Mouse (Mus musculus): ENCODE results near the gene Crtac1. TPM values are rescaled to one million over a fixed set of nuclear protein-coding genes. Genes with fewer than 3 reads are reported as not detected.

Crtac1 gene
- polyA plus RNA-seq, 1 experiment = not detected

DNA sequence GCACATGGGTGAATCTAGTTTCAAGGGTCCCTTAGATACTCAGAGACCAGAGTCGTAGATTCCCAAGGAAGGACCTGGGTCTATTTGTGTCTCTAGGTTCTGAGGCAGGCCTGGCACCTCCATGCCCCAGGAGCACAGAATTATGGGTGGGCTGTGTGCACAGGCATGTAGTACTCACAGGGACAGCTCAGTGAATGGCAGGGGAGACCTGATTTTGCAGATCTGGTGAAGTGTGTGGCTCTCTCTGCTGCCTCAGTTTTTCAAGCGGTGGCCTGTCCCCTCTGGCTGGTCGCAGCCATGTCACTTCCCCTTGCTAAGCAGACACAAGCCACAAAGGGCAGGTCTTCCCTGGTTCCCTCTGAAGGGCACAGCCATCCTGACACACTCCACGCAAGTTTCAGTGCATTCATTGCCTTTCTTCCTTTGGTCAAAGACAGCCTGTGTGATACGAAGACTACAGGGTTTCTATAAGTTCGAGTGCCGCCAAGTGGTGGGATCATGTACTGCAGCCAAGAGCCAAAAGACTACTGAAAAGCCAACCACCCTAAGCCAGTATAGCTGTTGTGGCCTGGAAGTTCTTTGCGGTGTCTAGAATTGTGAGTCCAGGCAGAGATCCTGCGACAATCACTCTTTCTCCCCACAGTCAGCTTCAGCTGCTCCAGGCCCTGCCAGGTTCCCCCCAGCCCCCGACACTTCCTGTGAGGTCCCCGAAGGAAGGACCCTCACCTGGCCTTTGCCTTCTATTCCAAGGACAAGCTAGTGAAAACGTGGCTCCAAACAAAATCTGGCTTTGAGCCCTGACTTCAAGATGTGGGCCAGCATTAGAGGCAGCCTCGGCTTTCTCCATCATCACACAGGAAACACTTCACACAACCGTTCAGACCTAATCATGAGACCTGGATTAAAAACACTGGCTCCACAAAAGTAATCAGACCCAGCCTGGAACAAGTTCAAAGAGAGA is 159.3 kb downstream of the Crtac1 start:
- Histone ChIP-seq H3K4me3 (ENCODE audit: insufficient read depth, low read length) (no peak overlapping the region), H3K27ac (ENCODE audit: insufficient read depth, low read length) (no peak overlapping the region), H3K4me1 (ENCODE audit: control insufficient read depth, insufficient read depth, low read length) (peaks cover 3% of the 10 kb centered on the region; the same call in 1 of the 2 replicates)
- TF ChIP-seq POLR2A (IDR thresholded peaks at IDR 0.05; ENCODE audit: low read depth, low read length) = no peak
- TF ChIP-seq CTCF (IDR thresholded peaks at IDR 0.05; ENCODE audit: borderline replicate concordance, insufficient read depth, low read length) = peak; percentile 17; the same call in 1 of the 2 replicates

- Histone ChIP-seq H3K27ac (ENCODE audit: insufficient read depth, low read length) (no peak overlapping the region), H3K4me3 (ENCODE audit: insufficient read depth, low read length) (no peak overlapping the region), H3K4me1 (ENCODE audit: control insufficient read depth, insufficient read depth, low read length) (peaks cover 3% of the 10 kb centered on the region; the same call in 1 of the 2 replicates)
- TF ChIP-seq CTCF (IDR thresholded peaks at IDR 0.05; ENCODE audit: borderline replicate concordance, insufficient read depth, low read length) (no peak), POLR2A (IDR thresholded peaks at IDR 0.05; ENCODE audit: low read depth, low read length) (no peak)
Observed at GRCm38 (mm10) chr19:42271182-42271581, 160.4 kb downstream of the Crtac1 start.

GRCm38 (mm10) chr19:42270119-42270518 is 161.5 kb downstream of the Crtac1 start:
- Histone ChIP-seq H3K4me3 (ENCODE audit: insufficient read depth, low read length) (no peak overlapping the region), H3K4me1 (ENCODE audit: control insufficient read depth, insufficient read depth, low read length) (peaks cover 3% of the 10 kb centered on the region; the same call in 1 of the 2 replicates), H3K27ac (ENCODE audit: insufficient read depth, low read length) (no peak overlapping the region)
- no peak for TF ChIP-seq POLR2A (IDR thresholded peaks at IDR 0.05; ENCODE audit: low read depth, low read length)
- no peak for TF ChIP-seq CTCF (IDR thresholded peaks at IDR 0.05; ENCODE audit: borderline replicate concordance, insufficient read depth, low read length)

- Histone ChIP-seq H3K4me3 (ENCODE audit: insufficient read depth, low read length) (0 out of 2 replicates have a peak overlapping the region, but pooled peaks have one; percentile 24), H3K27ac (ENCODE audit: insufficient read depth, low read length) (no peak overlapping the region)
- TF ChIP-seq POLR2A (IDR thresholded peaks at IDR 0.05; ENCODE audit: low read depth, low read length) = no peak
- no peak for TF ChIP-seq CTCF (IDR thresholded peaks at IDR 0.05; ENCODE audit: borderline replicate concordance, insufficient read depth, low read length)
Observed at GRCm38 (mm10) chr19:42268337-42268736, 163.2 kb downstream of the Crtac1 start.

GRCm38 (mm10) chr19:42263524-42263923 is 168.1 kb downstream of the Crtac1 start:
- Histone ChIP-seq H3K4me1 (ENCODE audit: control insufficient read depth, insufficient read depth, low read length) (peaks cover 6% of the 10 kb centered on the region; the same call in 1 of the 2 replicates), H3K4me3 (ENCODE audit: insufficient read depth, low read length) (no peak overlapping the region), H3K27ac (ENCODE audit: insufficient read depth, low read length) (no peak overlapping the region)
- no peak for TF ChIP-seq POLR2A (IDR thresholded peaks at IDR 0.05; ENCODE audit: low read depth, low read length)

More at GRCm38 (mm10) chr19:42268337-42268736, 163.2 kb downstream of the Crtac1 start:
- peaks cover 6% of the 10 kb centered on the region; the same call in 1 of the 2 replicates for H3K4me1 ChIP-seq (ENCODE audit: control insufficient read depth, insufficient read depth, low read length)

GRCm38 (mm10) chr19:42260486-42260885 is 171.1 kb downstream of the Crtac1 start:
- no peak overlapping the region for H3K27ac ChIP-seq (ENCODE audit: insufficient read depth, low read length)
- TF ChIP-seq CTCF (IDR thresholded peaks at IDR 0.05; ENCODE audit: borderline replicate concordance, insufficient read depth, low read length) (no peak), POLR2A (IDR thresholded peaks at IDR 0.05; ENCODE audit: low read depth, low read length) (no peak)
- peaks cover 3% of the 10 kb centered on the region; the same call in 1 of the 2 replicates for H3K4me1 ChIP-seq (ENCODE audit: control insufficient read depth, insufficient read depth, low read length)
- H3K4me3 ChIP-seq (ENCODE audit: insufficient read depth, low read length) = no peak overlapping the region

DNA sequence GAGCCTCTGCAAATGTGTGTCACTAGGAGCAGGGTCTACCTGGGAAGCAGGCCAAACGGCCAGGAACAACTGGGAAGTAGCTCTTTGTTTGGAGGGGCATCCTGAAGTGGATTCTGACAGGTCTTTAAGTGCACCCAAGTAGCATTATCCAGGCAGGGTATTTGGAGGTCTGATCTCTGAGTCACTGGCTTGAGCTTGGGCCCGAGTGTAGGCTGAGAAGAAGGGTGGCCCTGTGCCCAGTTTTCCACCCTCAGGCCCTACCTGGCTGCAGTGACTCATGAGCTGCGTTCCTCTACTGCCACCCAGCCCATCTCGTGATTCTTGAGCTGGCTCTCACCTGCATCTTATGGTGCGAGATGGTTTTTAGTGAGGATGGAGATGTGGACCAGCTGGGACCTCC is 173.0 kb downstream of the Crtac1 start:
- Histone ChIP-seq H3K27ac (ENCODE audit: insufficient read depth, low read length) (no peak overlapping the region), H3K4me1 (ENCODE audit: control insufficient read depth, insufficient read depth, low read length) (no peaks in the 10 kb centered on the region), H3K4me3 (ENCODE audit: insufficient read depth, low read length) (no peak overlapping the region)
- no peak for TF ChIP-seq POLR2A (IDR thresholded peaks at IDR 0.05; ENCODE audit: low read depth, low read length)

DNA sequence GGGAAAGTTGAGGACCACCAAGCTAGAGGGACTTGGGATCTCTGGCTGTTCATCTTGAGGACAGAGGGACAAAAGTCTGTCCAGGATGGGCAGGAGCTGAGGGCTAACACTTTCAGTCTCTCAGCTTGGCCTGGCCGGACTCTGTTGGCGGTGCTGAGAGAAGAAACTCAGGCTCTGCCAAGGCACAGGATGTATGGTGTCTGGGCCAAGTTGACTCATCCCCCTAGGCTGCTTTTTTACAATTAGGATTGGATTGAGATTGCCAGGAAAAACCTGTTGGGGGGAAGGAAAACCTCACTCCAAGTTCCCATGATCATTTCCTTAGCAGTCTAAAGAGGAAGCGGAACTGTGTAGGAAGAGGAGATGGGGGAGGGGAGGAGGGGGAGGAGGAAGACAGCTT is 173.6 kb downstream of the Crtac1 start:
- no peak for TF ChIP-seq CTCF (IDR thresholded peaks at IDR 0.05; ENCODE audit: borderline replicate concordance, insufficient read depth, low read length)
- no peak overlapping the region for H3K27ac ChIP-seq (ENCODE audit: insufficient read depth, low read length)
- H3K4me3 ChIP-seq (ENCODE audit: insufficient read depth, low read length) = no peak overlapping the region
- H3K4me1 ChIP-seq (ENCODE audit: control insufficient read depth, insufficient read depth, low read length) = no peaks in the 10 kb centered on the region

- Histone ChIP-seq H3K4me1 (ENCODE audit: control insufficient read depth, insufficient read depth, low read length) (no peaks in the 10 kb centered on the region), H3K4me3 (ENCODE audit: insufficient read depth, low read length) (no peak overlapping the region), H3K27ac (ENCODE audit: insufficient read depth, low read length) (no peak overlapping the region)
- TF ChIP-seq POLR2A (IDR thresholded peaks at IDR 0.05; ENCODE audit: low read depth, low read length) (no peak), CTCF (IDR thresholded peaks at IDR 0.05; ENCODE audit: borderline replicate concordance, insufficient read depth, low read length) (no peak)
Observed at GRCm38 (mm10) chr19:42257241-42257635, 174.3 kb downstream of the Crtac1 start.

- Histone ChIP-seq H3K4me3 (ENCODE audit: insufficient read depth, low read length) (no peak overlapping the region), H3K4me1 (ENCODE audit: control insufficient read depth, insufficient read depth, low read length) (no peaks in the 10 kb centered on the region), H3K27ac (ENCODE audit: insufficient read depth, low read length) (no peak overlapping the region)
- TF ChIP-seq POLR2A (IDR thresholded peaks at IDR 0.05; ENCODE audit: low read depth, low read length) (no peak), CTCF (IDR thresholded peaks at IDR 0.05; ENCODE audit: borderline replicate concordance, insufficient read depth, low read length) (no peak)
Observed at GRCm38 (mm10) chr19:42256611-42257240, 174.9 kb downstream of the Crtac1 start.

Data from embryonic fibroblast, embryonic 13.5 days (primary cell).